Mouse (Mus musculus) heart, embryonic 11.5 days (tissue): ENCODE results near the gene Slc22a17. TPM values are rescaled to one million over a fixed set of nuclear protein-coding genes. Genes with fewer than 3 reads are reported as not detected.

Experiments used
- ATAC-seq: fragments of 200-750 bp; cut with Nextera tagmentation; replicated peaks from 2 replicates; pipeline ENCODE4 v1.8.0; 2017; ENCODE audit warnings: moderate library complexity; ENCODE audit not compliant: insufficient number of reproducible peaks, low FRiP score, low TSS enrichment
- H3K27ac ChIP-seq: fragments of 300-500 bp; sonication (generic); 2 replicates; pipeline ENCODE4 v1.5.1; 2014; ENCODE audit warnings: mild to moderate bottlenecking, low read depth, low read length
- H3K27me3 ChIP-seq: fragments of 300-500 bp; sonication (generic); 2 replicates; pipeline ENCODE4 v1.6.1; 2014; ENCODE audit warnings: mild to moderate bottlenecking, low read length, mixed read lengths; ENCODE audit not compliant: control insufficient read depth, insufficient read depth
- H3K36me3 ChIP-seq: fragments of 300-500 bp; sonication (generic); 2 replicates; pipeline ENCODE4 v1.6.1; 2014; ENCODE audit warnings: mild to moderate bottlenecking, low read length, moderate library complexity, mixed read lengths; ENCODE audit not compliant: control insufficient read depth, insufficient read depth
- H3K4me1 ChIP-seq: fragments of 300-500 bp; sonication (generic); 2 replicates; pipeline ENCODE4 v1.6.1; 2014; ENCODE audit warnings: low read length; ENCODE audit not compliant: control insufficient read depth, insufficient read depth
- H3K4me2 ChIP-seq: fragments of 300-500 bp; sonication (generic); 2 replicates; pipeline ENCODE4 v1.6.1; 2014; ENCODE audit warnings: mild to moderate bottlenecking, moderate library complexity
- H3K4me3 ChIP-seq: fragments of 300-500 bp; sonication (generic); 2 replicates; pipeline ENCODE4 v1.5.1; 2014; ENCODE audit warnings: low read depth, low read length
- H3K9ac ChIP-seq: fragments of 300-500 bp; sonication (generic); 2 replicates; pipeline ENCODE4 v1.6.1; 2014; ENCODE audit warnings: mild to moderate bottlenecking, low read depth, low read length, moderate library complexity
- H3K9me3 ChIP-seq: fragments of 300-500 bp; sonication (generic); replicated peaks from 2 replicates; pipeline ENCODE4 v1.6.1; 2016; ENCODE audit warnings: low read length; ENCODE audit not compliant: control insufficient read depth
- WGBS: fragments of 180-500 bp; shearing (Covaris S2); extraction: QIAGEN DNeasy Blood & Tissue Kit; methylation state at CpG from one replicate; pipeline ENCODE4 v1.1.7; 2014; ENCODE audit not compliant: insufficient replicate concordance; 5-methylcytosine and 5-hydroxymethylcytosine counted together
- polyA plus RNA-seq: library from polyadenylated mRNA; unstranded; fragments of >200 nt; fragmentation: Nextera tagmentation; extraction: Ambion mirVana; gene quantifications from 2 replicates; pipeline ENCODE4 v1.2.1, GENCODE M21; 2014

Gene Slc22a17
- polyA plus RNA-seq, 1 experiment from 2014 or later = 26.0 TPM

DNA sequence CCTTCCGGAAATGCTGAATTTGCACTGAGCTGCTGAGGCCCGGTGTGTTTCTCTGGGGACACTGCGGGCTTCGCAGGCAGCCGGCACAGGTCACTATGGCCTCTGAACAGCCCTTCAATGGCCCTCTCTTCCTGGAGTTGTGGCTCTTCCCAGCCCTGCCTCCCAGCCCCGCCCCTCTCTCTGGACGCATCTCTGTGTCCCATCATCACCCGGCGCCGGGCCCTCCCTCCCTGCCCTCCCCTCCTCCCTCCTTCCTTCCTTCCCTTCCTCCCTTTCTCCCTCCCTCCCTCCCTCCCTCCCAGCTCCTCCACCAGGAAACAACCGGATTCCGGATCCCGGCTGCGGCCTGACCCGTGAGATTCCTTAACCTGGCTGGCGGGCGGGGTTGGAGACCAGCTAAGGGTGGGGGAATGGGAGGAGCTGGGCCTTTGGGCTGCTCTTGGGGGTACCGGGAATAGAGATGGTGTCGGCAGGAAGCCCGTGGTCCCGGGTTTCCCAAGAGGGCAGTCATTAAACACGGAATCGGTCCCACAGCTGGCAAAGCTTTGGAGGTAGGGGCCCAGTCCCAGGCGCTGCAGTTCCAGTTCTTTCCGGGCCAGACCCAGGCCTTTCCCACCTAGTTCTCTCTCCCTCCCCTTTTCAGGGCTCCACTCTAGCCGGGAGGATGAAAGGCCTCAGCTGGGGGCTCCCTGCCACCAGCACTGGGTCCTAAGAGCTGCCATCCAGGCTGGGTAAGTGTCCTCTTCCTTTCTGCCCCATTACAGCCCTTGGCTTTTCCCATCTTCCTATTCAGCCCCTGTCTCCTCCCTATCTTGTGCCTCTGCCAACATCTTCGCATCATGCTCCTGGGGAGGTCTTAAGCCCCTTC is 29.5 kb downstream of the Slc22a17 start, which contains the start of the genes Bcl2l2 and Gm20521:
TSS of gene Bcl2l2 (plus strand) at position 224 of the 868 bp plus-strand sequence.
TSS of gene Gm20521 (plus strand) at position 288 of the 868 bp plus-strand sequence.
- Histone ChIP-seq H3K4me1 (peaks cover 13% of the 10 kb centered on the region), H3K9ac (peak within 1 kb of the TSS; percentile 78), H3K9me3 (no peaks in the 10 kb centered on the region), H3K27me3 (no peaks in the 10 kb centered on the region), H3K4me3 (peak within 1 kb of the TSS; percentile 56), H3K4me2 (peak within 1 kb of the TSS; percentile 73), H3K27ac (peak within 1 kb of the TSS; percentile 90), H3K36me3 (peaks cover 4% of the 10 kb centered on the region; the same call in 1 of the 2 replicates)
- ATAC-seq = peak; percentile 83
- under 1% methylated on average over 27 of the region's 27 CpGs for WGBS

DNA sequence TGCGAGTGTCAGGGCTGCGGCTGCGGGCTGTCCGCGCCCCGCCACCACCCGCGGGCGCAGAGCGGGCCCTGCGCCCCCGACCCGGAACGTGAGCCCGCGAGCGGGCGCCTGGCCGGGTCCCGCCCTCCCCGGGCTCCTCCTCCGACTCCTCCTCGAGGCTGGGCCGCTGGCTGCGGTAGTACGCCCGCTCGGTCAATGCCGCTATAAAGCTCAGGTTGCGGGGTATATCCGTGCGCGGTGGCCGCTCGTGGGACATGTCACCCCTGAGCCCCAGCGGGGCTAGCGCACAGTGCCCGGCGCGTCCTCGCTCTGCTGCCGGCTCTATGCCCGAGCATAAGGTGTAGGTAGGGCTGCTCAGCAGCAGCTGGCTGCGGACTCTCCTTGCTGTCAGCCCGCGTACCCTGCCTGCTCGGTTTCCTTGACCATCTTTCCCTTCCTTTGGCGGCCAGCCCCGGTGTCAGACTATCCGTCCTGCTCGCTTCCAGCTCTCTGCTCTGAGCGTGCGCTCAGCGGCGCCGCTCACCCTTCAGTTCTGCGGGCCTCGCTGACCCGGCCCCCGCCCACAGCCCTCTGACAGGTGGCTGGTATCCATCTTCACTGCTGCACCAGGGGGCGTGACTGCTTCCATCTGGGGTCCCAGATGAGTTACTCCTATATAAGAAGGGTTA is 35.8 kb downstream of the Slc22a17 start, which contains the start of gene Ppp1r3e:
TSS of gene Ppp1r3e (minus strand) at position 503 of the 668 bp plus-strand sequence.
- WGBS = under 1% methylated on average over 46 of the region's 61 CpGs
- no peaks in the 10 kb centered on the region for H3K36me3 ChIP-seq
- peak within 1 kb of the TSS; percentile 73 for H3K27ac ChIP-seq
- ATAC-seq = peak; percentile 69
- H3K9ac ChIP-seq = peak within 1 kb of the TSS; percentile 77
- peak within 1 kb of the TSS; percentile 91 for H3K4me2 ChIP-seq
- peak within 1 kb of the TSS; percentile 70 for H3K4me3 ChIP-seq
- H3K27me3 ChIP-seq = no peaks in the 10 kb centered on the region
- peaks cover 10% of the 10 kb centered on the region; the same call in 1 of the 2 replicates for H3K4me1 ChIP-seq
- no peaks in the 10 kb centered on the region for H3K9me3 ChIP-seq

DNA sequence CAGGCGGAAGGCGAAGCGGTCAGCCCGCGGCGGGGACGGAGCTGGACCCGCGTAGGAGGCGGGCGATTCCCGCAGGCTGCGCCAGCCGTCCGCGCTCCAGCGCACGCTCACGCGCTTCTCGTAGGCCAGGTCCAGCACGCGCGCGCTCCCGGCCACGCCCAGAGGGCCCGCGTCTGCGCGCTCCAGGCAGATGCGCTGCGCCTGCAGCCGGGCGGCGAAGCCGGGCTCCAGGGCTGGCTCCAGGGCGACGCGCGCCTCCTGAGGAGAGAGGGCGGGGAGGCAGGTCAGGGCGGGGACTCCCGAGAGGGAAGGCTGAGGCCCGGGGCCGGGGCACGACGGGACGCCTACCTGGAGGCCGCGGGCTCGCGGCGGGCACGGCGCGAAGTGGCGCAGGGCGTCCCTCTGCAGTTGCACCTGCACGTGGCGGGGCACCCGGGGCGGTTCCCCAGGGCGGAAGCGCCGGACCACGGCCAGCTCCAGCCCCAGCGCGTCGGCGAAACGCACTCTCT is 36.3 kb downstream of the Slc22a17 start:
- peak overlapping the region; percentile 70 for H3K4me3 ChIP-seq
- H3K27me3 ChIP-seq = no peaks in the 10 kb centered on the region
- peak overlapping the region; percentile 73 for H3K27ac ChIP-seq
- no peaks in the 10 kb centered on the region for H3K9me3 ChIP-seq
- no peaks in the 10 kb centered on the region for H3K36me3 ChIP-seq
- ATAC-seq = peak; percentile 86
- H3K9ac ChIP-seq = peak overlapping the region; percentile 77
- H3K4me1 ChIP-seq = peaks cover 10% of the 10 kb centered on the region; the same call in 1 of the 2 replicates
- under 1% methylated on average over 68 of the region's 72 CpGs for WGBS
- peak overlapping the region; percentile 91 for H3K4me2 ChIP-seq

DNA sequence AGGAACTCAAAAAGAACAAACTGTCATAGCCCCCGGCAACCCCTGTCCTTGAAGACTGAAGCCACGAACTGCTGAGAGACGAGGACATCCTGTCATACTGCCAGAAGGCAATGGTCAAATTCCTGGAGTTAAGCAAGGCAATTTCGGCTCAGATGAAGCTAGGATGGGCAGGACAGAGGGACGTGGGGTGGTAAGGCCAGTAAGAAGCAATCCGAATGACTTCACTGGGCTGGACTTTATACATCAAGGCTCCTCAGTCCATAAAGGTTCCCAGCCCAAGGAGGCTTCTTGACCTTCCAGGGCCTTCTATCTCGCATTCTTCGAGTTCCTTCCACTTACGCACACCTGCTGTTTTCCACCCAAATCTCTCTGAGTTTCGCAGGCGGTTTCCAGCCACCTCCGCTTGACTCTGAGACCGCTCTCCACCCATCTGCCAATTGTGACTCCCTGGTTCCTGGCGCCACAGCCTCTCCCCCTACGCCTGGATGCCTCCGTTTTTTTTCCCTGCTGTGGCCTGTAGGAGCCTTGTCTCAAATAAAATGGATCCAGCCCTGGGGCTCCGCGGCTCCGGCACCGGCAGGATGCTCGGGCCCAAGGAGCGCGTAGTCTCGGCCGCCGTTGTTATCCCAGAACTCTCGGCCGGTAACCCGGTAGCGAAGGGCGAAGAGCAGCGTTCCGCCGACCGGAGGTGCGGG is 36.9 kb downstream of the Slc22a17 start:
- Histone ChIP-seq H3K4me2 (peak overlapping the region; percentile 91), H3K4me3 (peak overlapping the region; percentile 70), H3K9me3 (no peaks in the 10 kb centered on the region), H3K9ac (peak overlapping the region; percentile 77), H3K4me1 (peaks cover 10% of the 10 kb centered on the region; the same call in 1 of the 2 replicates), H3K27me3 (no peaks in the 10 kb centered on the region), H3K36me3 (no peaks in the 10 kb centered on the region), H3K27ac (peak overlapping the region; percentile 73; the same call in 1 of the 2 replicates)
- WGBS = 2% methylated on average over 36 of the region's 36 CpGs
- ATAC-seq = peak; percentile 15; the same call in 1 of the 2 replicates

DNA sequence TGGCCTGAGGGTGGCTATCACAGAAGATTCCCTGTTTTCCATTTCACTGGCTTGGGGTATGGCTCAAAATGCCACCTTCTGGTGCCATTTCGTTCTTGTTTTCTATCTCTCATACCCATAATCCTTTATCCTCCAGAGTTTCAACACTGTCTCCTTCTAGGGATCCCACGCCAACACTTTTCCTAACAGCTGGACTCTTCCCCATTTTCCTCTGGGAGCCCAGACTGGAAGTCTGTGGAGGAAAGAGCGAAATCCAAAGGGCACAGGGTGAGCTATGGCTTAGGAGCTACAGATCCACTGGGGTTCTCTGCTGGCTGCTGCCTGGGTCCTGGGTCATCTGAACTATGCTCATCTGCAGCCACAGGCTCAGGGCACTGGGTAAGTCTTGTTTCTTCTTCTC is 38.8 kb downstream of the Slc22a17 start:
- Histone ChIP-seq H3K36me3 (no peaks in the 10 kb centered on the region), H3K27ac (no peak overlapping the region), H3K27me3 (no peaks in the 10 kb centered on the region), H3K9me3 (no peaks in the 10 kb centered on the region), H3K4me1 (peaks cover 10% of the 10 kb centered on the region; the same call in 1 of the 2 replicates), H3K9ac (no peak overlapping the region), H3K4me2 (no peak overlapping the region), H3K4me3 (no peak overlapping the region)
- 75% methylated on average over 3 of the region's 3 CpGs for WGBS
- ATAC-seq = no peak

DNA sequence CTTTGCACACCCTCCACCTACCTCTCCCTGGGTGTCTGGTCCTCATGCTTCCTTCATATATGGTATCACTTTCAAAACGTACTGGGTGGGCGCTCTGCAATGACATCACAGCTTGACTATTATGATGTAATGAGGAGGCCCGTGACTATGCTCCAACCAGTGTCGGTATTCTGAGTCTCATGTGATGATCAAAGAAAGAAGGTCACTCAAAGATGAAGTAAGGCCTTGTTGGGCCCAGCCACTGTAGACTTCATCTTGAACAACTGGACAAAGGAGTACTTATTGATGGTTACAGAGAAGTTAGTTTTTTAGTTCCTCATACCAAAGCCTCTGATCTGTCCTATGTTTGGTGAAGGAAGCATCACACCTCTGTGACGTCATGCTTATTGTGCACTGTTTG is 42.1 kb downstream of the Slc22a17 start, which contains the start of gene Homez:
TSS of gene Homez (minus strand) at position 101 of the 400 bp plus-strand sequence.
- H3K27ac ChIP-seq = no peak within 1 kb of the TSS
- no peak within 1 kb of the TSS for H3K9ac ChIP-seq
- H3K4me1 ChIP-seq = 0 out of 2 replicates have a peak, but pooled peaks cover 3% of the 10 kb centered on the region
- H3K9me3 ChIP-seq = no peaks in the 10 kb centered on the region
- no peak for ATAC-seq
- no peak within 1 kb of the TSS for H3K4me3 ChIP-seq
- no peaks in the 10 kb centered on the region for H3K36me3 ChIP-seq
- H3K4me2 ChIP-seq = no peak within 1 kb of the TSS
- 81% methylated on average over 5 of the region's 5 CpGs for WGBS
- H3K27me3 ChIP-seq = no peaks in the 10 kb centered on the region

DNA sequence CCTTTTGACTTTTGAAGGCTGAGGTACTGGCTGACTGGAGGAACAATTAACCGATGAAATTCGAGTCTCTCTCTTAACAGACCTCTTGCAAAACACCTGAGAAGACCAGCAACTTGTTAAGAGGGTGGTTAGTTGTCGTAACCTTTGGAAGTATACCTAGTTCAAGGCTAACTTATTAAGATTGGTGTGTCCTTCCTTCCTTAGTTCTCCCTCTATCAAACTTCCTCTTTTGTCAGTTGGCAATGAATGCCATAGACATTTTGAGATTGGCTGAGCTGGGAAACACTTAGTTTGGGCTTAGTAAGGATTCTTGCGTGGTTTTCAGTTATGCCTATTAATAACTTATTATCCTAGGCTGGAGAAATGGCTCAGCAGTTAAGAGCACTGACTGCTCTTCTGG is 44.9 kb downstream of the Slc22a17 start:
- Histone ChIP-seq H3K4me2 (no peak overlapping the region), H3K27ac (no peak overlapping the region), H3K9me3 (no peaks in the 10 kb centered on the region), H3K4me1 (no peaks in the 10 kb centered on the region), H3K27me3 (no peaks in the 10 kb centered on the region), H3K36me3 (no peaks in the 10 kb centered on the region), H3K9ac (no peak overlapping the region), H3K4me3 (no peak overlapping the region)
- no peak for ATAC-seq
- WGBS = 85% methylated on average over 4 of the region's 4 CpGs

DNA sequence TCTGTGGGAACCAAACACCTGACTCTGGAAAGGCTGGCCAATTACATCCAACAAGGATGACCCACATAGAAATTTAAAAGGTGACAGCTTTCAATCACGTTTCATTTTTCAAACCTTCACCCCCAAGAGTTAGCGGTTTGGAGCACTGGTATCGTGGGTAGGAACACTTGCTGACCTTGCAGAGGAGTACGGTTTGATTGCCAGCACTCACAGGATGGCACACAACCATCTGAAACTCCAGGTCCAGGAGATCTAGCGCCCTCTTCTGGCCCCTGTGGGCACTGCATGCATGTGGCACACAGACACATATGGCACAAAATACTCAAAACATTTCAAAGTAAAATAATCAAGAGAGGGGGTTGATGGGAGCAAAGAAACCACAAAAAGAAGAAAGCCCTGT is 46.0 kb downstream of the Slc22a17 start:
- Histone ChIP-seq H3K4me3 (no peak overlapping the region), H3K9me3 (no peaks in the 10 kb centered on the region), H3K27me3 (no peaks in the 10 kb centered on the region), H3K9ac (no peak overlapping the region), H3K4me2 (no peak overlapping the region), H3K27ac (no peak overlapping the region), H3K4me1 (no peaks in the 10 kb centered on the region), H3K36me3 (no peaks in the 10 kb centered on the region)
- 56% methylated on average over 5 of the region's 5 CpGs for WGBS
- no peak for ATAC-seq
